Mouse (Mus musculus): ENCODE measurements at regions not wholly inside any gene's neighbourhood (a gene's known extent, or its start where the extent isn't known, plus 50 kb on each side); places are given as distances from the start of the nearest gene placed in this dataset.

DNA sequence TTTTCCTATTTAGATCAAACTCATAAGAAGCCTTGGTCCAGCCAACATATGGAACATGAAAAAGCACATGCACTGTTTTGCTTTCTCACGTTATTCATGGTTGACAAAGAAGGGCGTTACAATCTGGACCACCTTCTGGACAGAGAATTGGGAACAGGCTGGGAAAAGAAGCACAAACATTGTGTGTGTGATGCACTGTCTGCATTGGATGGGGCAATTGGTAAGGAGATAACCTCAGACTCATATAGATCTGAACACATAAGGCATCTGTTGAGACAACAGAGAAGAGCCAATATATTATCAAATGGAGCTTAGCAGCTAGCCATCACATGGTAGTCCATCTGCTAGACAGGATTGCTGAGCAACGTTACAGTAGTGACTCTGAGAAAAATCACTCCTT, 317.1 kb downstream of the Fam84a start:
- no peak for DNase-seq (ENCODE audit: low spot score in 2 of 2)

DNA sequence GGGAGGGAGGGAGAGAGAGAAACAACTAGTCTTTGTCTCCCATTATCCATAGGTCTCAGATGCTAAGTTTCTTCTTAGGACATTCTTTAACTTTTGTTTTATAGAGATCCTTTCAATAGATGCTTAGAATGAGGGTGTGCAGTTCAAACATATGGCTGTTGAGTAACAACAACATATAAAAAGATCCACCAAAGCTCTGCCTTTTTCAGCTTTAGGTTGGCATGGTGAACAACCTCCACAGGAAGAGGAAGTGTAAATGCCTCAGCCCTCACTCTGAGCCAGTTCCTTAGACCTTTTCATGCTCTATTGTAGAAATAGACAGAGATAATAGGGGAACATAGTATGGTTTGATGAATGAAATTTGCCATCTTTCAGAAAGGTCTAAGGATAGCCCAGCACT, 326.0 kb downstream of the Fam84a start:
- no peak for DNase-seq (ENCODE audit: low spot score in 2 of 2)

DNA sequence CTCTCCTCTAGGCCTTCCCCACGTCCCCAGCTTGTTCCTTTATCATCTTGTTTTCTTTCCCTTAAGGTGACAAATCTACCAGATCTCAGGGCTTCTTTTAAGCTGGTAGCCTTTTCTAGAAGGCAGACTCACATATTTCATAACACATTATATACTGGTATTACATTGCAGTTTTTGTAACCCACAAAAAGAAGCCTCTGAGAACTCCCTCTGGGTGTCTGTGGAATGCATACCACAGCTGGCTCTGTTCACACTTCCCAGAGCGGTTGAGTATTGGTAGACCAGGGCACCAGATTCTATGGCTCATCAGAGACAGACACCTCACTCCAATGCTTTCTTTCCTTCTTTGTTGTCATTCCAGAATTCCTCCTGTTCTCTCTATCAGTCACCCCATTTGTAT, 336.4 kb downstream of the Fam84a start:
- no peak for DNase-seq (ENCODE audit: low spot score in 2 of 2)

DNA sequence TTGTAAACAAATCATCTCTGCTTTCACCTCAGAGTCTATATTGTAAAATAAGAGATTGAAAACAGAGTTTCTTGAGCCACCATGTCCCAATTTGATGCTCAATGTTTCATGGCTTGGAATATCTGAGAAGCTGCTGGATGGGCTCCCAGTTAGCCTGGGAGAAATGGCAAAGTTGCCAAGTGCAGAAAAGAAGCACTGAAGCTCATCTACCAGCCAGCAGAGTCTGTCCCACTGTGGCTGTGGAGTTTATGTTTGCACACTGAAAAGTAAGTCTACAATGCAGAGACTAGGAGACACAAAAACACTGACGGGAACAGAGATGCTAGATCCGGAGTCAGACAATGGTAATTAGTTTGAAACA, 341.7 kb downstream of the Fam84a start:
- DNase-seq (ENCODE audit: low spot score in 2 of 2): peak in 1 of 2 experiments; percentile 31

DNA sequence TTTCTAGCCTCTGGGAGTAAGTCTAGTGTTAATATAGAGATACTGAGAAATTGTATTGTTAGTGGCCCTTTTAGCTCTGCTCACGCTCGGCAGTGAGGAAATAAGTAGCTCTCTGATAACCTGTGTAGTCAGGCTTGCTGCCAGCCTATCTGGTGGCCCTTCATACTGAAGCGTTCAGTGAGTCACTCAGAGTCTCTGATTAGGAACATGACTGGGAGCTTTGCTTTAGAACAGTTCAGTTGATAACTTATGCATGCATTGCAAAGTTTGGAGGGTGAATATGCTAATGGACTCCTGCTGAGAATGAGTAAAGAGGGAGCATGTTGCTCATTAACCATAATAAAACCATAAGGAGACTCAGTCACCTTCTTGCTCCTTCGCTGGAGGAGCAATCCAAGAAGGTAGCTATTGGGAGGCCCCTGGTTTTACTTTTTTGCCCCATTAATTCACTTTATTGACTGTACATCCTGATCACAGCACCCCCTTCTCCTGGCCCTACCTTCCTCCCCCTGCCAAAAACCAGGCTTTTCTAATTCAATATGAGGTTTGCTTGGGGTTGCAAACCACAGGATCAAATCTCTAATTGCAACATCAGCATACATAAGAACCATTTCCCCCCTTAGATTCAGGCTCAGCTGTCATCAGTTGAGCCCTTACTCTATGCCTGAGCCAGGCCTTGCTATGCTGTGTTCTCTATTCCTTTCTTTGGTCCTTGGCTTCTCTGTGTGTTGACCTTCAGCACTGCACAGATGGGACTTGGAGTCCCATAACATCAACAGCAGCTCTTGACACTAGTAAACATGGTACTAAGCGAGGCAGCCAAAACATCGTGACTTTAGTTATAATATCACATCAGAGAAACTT, 342.3 kb downstream of the Fam84a start:
- DNase-seq (ENCODE audit: low spot score in 2 of 2): no peak

DNA sequence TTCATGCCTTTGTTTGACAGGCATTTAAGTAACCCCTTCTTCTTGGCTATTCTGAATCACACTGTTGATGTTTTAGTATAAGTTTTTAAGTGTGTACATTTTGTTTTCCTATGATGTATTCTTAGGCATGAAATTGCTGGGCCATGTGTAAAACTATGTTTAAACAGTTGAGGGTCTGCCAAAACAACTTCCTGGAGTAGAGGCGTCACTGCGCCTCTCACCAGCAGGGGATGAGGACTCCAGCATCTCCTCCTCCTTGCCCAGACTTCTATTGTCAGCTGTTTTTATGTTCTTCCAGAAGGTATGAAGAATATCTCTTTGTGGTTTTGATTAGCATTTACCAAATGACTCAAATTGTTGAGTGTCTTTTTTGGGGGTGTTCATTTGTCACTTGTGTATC, 372.1 kb downstream of the Fam84a start:
- DNase-seq (ENCODE audit: low spot score in 2 of 2): no peak

DNA sequence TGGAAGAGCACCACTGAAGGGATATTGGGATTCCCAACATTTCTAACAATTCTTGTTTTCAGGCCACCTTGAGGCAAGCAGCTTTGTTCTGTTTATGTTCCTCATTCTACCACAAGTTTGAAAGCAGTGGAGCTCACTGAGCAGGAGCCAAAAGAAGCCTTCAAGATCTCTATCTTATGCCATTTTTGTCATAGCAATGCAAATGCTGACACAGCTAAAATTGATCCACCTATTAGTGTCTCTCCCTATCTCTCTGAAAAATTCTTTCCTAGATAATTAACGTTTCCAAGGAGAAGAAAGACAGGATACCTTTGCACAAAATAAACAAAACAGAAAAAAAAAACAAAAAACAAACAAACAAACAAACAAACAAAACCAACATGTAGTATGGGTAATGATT, 375.2 kb downstream of the Fam84a start:
- no peak for DNase-seq (ENCODE audit: low spot score in 2 of 2)

DNA sequence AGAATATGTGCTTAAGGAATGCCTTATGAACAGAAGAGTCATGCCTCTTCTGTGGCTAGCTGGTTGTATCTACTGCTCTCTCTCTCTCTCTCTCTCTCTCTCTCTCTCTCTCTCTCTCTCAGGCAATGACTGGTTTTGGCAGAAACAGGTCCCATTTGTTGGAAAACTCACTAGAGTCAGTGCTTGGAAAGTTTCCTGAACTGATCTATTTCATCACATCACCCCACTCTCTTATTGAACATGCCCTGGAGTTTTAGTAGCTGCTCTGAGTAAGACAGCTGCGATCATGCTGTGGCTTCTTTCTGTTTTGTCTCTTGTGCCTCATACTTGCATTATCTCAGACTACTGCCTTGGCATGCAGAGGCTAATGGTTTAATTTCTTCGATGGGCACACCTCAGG, 382.2 kb downstream of the Fam84a start:
- DNase-seq (ENCODE audit: low spot score in 2 of 2): no peak

DNA sequence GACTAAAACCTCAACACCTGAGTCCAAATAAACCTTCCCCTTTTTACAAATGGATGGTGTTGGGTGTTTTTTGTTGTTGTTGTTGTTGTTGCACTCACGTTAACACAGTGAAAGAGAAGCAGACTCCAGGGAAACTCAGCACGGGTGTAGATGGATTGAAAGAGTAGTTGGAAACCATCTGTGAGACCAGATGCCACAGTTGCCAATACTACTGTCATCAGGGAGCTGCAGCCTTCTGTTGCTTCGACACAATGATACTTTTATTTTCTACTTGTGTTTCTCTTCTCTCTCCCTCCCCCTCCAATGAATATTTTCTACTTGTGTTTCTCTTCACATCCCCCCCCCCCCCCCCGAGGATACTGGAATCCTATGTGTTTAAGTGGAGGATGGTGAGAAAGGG, 382.7 kb downstream of the Fam84a start:
- DNase-seq (ENCODE audit: low spot score in 2 of 2): peak; percentile 14 to 47

DNA sequence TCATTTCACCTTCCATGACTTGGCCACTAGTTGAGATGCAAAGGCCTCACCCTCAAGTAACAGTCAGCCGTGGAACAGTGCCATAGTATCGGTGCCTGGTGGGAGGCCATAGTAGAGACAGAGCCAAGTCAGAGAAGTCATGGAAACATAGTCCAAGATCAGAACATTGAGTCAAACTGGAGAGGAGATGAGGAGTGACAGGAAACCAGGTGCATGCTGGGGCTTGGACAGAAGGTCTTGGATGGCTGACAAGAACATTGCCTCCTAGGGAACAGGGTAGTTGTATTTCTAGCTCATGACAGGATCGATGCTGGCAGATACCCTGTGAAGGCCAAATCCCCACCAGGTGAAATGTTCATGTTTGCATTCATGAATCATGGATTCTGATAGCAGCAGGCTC, 385.4 kb downstream of the Fam84a start:
- DNase-seq (ENCODE audit: low spot score in 2 of 2): no peak

DNA sequence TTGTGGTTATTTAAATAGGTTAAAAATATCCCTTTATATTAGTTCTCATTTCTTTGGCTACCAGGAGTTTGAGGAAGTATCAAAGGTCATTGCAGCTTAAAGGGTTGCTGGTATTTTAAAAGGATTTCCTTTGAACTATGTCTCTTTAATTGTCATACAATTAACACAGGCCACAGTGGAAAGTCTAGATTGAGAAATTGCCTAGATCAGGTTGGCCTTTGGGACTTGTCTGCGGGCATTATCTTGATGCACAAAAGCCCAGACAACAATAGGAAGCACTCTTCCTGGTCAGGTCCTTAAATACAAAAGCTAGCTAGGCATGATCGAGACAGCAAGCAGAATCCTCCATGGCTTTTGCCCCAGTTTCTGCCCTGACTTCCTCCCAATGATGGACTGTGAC, 398.0 kb downstream of the Fam84a start:
- no peak for DNase-seq (ENCODE audit: low spot score in 2 of 2)

DNA sequence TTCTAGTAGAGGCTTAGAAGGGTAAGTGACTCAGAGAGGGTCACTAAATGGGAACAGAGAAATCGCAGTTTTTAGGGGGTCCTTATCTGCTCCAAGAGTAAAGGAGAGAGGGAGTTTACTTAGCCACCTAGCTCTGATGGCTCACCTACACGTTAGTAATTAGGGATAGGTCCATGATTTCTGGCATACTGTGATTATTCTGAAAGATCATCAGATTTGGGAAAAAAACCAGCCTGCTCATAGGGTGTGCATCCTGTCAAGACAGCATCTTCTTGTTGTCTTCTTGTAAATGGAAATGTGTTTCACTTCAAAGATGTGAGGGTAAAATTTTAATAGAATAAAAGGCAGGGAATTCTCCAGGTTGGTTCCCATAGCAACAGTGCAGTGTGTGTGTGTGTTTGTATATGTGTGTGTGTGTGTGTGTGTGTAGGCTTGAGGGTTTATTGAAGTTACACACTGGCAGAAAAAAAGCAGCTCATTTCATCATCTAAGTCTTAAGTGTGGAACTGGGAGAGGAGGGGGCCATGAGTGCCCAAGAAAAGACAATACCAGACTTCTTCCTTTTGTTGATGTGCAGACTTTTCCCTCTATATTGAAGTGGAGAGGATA, 407.4 kb downstream of the Fam84a start:
- DNase-seq (ENCODE audit: low spot score in 2 of 2): peak; percentile 10

DNA sequence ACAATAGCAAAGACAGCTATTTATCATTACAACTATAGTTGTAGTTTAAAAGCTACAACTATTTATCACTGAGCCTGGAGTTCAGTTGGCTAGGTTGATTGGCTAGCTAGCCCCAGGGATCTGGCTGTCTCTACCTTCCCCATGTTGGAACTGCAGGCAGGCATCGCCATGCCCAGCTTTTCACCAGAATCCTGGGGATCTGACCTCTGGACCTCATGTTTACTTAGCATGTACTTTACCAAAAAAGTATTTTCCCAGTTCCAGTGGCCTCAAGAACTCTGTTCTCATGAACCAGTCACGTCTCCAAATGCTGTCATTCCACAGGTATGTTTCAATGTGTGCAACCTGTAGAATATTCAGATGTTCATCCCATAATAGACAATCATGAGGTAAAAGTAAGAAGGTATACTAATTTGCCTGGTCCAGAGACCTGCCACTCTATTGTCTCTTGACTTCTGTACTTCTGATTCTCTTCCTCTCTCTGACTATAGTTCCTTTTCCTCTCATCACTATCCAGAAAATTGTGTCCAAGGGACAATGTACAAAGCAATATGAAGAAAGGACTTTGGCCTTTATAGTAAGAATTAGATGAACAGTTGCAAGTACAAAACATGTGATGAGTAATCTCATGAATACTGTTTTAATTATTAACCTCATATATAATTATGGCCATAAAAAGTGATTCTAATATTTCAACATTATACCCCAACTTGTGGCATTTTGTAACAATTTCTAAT, 421.8 kb downstream of the Fam84a start:
- DNase-seq (ENCODE audit: low spot score in 2 of 2): no peak

DNA sequence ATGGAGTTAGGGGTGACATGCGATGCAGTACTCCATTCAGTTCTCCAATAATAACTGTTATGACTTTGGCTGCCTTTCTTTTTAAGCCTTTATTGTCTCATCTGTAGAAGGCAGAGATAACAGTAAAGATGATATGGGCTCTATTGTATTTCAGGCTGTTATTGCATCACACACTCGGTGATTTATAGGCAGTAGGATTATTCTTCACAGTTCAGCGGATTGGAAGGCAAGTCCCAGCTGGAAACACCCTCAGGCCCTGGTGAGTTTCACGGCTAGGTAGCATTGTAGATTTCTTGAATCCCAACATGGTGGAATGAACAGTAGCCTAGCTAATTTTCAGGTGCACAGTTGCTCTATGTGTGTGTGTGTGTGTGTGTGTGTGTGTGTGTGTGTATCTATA, 422.9 kb downstream of the Fam84a start:
- no peak for DNase-seq (ENCODE audit: low spot score in 2 of 2)

DNA sequence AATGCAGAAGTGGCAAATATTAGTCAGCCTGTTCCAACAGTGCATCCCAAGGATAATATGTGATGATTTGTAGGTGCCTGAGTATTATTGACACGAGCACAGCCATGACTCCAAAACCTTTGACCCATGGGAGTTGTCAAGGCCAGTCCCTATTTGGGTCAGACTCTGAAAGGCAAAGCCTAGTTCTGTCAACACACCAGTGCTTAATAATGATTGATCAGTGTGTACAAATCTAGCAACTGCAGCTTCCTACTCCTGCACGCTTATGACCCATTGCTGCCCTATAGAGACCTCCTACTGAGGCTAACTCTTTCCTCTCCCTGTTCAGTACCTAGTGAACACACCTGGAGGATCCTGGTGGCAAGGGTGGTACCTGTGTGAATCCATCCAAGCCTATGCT, 427.3 kb downstream of the Fam84a start:
- DNase-seq (ENCODE audit: low spot score in 2 of 2): no peak

DNA sequence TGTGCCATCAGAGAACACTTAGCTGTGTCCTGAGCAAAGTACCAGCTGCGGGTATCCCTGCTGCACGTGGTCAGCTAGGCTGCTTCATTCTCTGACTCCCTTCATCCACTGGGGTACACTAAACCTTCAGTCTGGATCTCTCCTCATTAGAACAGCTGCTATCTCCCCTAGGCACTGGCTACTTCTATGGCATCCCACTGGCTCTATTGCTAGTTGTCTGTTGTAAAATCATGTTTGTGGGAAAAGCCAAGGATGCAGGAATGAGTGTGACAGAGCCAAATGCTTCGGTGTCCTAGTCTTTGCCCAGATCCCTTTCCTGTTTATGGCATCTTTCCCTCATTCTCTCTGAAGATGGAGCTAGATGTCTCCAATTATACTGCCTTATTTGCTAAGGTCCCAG, 440.9 kb downstream of the Nbas start:
- DNase-seq (ENCODE audit: low spot score in 2 of 2): no peak

DNA sequence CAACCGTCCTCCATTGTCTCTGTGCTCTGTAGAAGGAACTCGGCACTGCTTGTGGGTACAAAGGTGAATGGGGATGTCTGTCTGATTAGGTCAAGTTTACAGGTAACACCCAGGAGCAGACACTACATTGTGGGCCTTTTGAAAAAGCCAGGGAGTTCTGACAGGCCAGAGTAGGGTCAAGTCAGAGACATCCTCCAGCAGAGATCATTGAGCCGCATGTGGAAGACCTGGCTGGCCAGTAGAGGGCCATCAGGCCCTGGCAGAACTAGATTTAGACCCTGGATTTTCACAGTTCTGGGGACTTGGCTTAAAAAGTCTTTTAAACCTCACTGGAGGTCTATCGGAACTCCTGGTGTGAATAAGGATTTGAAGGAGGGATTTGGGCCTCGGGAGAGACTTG, 438.8 kb downstream of the Nbas start:
- no peak for DNase-seq (ENCODE audit: low spot score in 2 of 2)

DNA sequence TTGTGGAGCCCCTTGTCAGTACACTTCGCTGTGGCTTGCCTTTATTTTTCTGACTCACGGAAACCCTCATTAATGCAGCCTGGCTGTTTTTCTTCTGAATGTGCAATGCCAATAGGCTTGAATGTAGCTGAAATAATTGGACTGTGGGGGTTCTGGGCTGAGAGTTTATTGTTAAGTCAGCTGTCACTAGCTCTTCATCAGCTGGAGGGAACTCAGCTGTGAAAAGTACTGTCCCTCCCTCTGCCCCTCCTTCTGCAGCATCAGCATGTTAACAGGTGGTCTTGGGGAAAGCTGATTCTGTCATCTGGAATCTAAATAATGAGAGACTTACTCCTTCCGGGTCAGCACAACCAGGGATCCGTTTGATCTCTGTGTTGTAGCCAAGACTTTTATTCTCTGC, 437.6 kb downstream of the Nbas start:
- DNase-seq (ENCODE audit: low spot score in 2 of 2): no peak

DNA sequence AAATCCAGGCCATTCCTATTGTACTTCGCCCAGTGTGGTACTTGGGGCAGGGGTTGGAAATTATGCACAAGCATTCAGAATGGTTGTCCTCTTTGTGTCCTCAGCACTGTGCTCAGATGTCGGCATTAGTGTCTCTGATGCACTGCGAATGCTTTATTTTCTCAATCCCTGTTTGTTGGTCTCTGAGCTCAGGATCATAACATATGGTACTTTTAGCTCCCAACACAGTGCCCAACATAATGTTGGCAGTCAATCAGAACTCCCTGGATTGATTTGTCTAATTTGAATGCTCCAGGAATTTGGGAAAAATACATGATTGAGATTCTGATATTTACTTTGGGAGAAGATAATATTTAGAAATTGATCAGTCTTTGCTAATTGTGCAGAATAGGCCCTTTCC, 434.7 kb downstream of the Nbas start:
- no peak for DNase-seq (ENCODE audit: low spot score in 2 of 2)

DNA sequence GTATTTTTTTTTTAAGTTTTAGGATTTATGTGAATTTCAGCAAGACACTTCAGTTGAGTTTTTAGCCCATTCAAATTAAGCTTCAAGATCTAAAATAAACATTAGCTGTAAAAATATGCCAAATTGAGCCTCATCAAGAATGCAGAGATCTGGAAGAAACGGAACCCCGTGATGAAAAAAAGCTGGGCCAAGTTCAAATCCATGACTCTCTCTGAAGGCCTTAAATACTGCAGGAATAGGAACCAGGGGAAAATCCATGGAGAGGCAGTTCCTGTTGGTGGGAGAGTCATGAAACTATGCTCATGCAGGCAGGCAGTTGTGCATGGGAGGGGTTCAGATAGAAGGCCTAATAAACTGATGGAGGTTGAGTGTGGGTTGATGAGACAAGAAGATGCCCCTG, 430.9 kb downstream of the Nbas start:
- DNase-seq (ENCODE audit: low spot score in 2 of 2): peak in 1 of 2 experiments; percentile 6

DNA sequence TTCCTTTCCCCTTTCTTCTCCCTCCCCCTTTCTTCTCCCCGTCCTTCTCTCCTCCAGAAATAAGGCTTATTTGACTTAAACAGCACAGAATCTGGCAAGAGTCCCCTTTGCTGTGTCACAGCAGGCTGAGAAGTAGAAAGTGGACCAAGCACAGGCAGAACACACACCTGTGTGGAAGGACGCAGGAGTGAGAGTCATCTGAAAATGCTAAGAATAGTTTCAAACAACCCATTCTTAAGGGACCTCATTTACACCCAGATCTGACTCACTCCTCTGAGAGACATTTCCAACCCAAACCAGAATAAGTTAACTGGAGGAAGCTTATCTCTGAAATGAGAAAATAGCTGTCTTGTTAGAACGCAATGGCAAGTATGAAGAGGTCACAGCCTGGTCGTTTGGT, 429.9 kb downstream of the Nbas start:
- peak; percentile 5 to 25 for DNase-seq (ENCODE audit: low spot score in 2 of 2)

DNA sequence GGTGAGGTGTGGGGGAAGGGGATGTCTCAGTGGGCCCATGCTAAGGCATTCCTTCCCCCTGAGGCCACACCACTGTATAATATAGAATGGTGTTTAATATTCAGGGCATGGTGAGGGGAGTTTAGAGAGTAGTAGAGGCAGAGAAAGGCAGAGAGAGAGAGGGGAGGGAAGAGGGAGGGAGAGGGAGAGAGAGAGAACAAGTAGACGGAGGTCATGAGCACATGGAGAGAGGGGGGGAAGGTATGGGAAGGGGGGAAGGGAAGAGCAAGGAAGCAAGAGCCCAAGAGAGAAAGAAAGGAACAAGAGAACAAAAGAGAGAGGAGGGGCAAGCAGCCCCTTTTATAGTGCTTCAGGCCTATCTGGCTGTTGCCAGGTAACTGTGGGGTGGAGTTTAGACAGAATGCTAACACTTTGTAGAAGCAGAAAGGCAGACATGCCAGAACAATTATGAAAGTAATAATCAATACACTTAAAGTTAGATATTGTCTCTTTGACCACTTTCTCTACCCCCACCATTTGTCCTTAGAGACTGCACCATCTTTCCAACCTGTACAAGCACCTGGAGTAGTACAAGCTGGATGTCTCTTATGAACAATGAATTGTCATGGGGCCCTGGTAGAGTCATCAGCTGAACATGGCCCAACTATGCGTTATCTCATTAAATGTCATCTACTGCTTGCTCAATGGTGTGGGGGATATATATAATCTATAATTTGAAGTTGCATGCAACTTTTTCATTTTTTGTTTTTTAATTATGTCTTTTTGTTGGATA, 422.6 kb downstream of the Nbas start:
- no peak for DNase-seq (ENCODE audit: low spot score in 2 of 2)
